Comparison of ENCODE assay signal across 8 mouse cellular contexts in the genomic region with DNA sequence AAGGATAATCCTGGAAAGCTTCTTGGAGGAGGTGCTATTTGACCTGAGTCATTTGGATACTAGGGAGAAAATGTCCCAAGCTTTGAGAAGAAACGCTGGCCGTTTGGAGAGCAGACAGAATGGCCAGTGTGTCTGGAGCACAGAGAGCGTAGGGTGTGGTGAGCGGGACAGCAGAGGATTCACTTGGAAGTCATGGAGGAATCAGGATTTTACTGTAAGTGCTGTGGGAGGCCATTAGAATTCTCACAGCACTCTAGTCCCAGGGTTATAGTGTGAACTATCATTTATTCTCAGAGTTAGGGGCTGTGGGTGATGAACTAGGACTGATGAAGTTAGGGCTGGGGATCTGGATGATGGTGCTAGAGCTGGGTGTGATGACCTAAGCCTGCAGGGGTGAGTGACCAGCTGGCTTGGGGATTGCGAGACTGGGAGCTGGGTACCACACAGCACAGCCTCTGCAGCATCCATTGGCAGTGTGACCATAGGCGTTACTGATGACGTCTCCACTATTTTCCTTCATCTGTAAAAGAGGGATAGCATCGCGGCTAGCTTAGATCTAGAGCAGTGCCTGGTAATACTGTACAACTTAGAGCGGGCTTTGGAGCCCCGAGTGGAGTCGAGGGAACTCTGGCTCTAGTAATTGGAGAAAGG. TPM values are rescaled to one million over a fixed set of nuclear protein-coding genes. Genes with fewer than 3 reads are reported as not detected.
DNase-seq lines count a peak whose midpoint lies in the region; ATAC-seq and TF ChIP-seq lines count a peak whose summit lies in the region.

No protein-coding gene starts in this region.

- no peak for DNase-seq in lung, embryonic 14.5 days
- DNase-seq in lung, adult 2 months: no peak
- DNase-seq in intestine, embryonic 14.5 days (ENCODE audit: low spot score): no peak
- DNase-seq in natural killer cell, adult 2 months (ENCODE audit: low spot score in 2 of 2): peak; percentile 39 to 40
- DNase-seq in left cerebral cortex, postnatal 36 days (ENCODE audit: low spot score in 2 of 2): no peak
- DNase-seq in layer of hippocampus, postnatal 10 days (ENCODE audit: low spot score in 2 of 2): no peak
- DNase-seq in right cerebral cortex, postnatal 4 days: no peak

- peak overlapping the region; percentile 69 for H3K4me2 ChIP-seq in lung, embryonic 14.5 days
- peak overlapping the region; percentile 52 for H3K4me2 ChIP-seq in embryonic facial prominence, embryonic 12.5 days (replicated peaks)
- H3K4me2 ChIP-seq in intestine, embryonic 14.5 days (ENCODE audit: low read length): peak overlapping the region; percentile 57

- H3K4me3 ChIP-seq in lung, embryonic 14.5 days (ENCODE audit: low read depth, low read length): peak overlapping the region; percentile 41; the same call in 1 of the 2 replicates
- no peak overlapping the region for H3K4me3 ChIP-seq in lung, adult 2 months (replicated peaks; ENCODE audit: extremely low read depth, low read depth, low read length)
- H3K4me3 ChIP-seq in embryonic facial prominence, embryonic 12.5 days: no peak overlapping the region
- no peak overlapping the region for H3K4me3 ChIP-seq in intestine, embryonic 14.5 days (ENCODE audit: low read depth, low read length)

- no peaks in the 10 kb centered on the region for H3K9me3 ChIP-seq in lung, embryonic 14.5 days (ENCODE audit: low read depth, low read length)
- no peaks in the 10 kb centered on the region for H3K9me3 ChIP-seq in embryonic facial prominence, embryonic 12.5 days
- no peaks in the 10 kb centered on the region for H3K9me3 ChIP-seq in intestine, embryonic 14.5 days (ENCODE audit: control insufficient read depth, low read length)

- 81% methylated on average over 12 of the region's 12 CpGs for WGBS in lung, embryonic 14.5 days
- WGBS in lung, adult 2 months: 66% methylated on average over 12 of the region's 12 CpGs
- 77% methylated on average over 12 of the region's 12 CpGs for WGBS in embryonic facial prominence, embryonic 12.5 days
- WGBS in intestine, embryonic 14.5 days: 79% methylated on average over 12 of the region's 12 CpGs

- peaks cover 11% of the 10 kb centered on the region; the same call in 1 of the 2 replicates for H3K36me3 ChIP-seq in lung, embryonic 14.5 days (ENCODE audit: insufficient read depth)
- H3K36me3 ChIP-seq in embryonic facial prominence, embryonic 12.5 days: peaks cover 3% of the 10 kb centered on the region; the same call in 1 of the 2 replicates
- peaks cover 9% of the 10 kb centered on the region; the same call in 1 of the 2 replicates for H3K36me3 ChIP-seq in intestine, embryonic 14.5 days (ENCODE audit: control insufficient read depth, insufficient read depth, low read length)

- peaks cover 25% of the 10 kb centered on the region for H3K4me1 ChIP-seq in lung, embryonic 14.5 days (ENCODE audit: insufficient read depth)
- H3K4me1 ChIP-seq in lung, adult 2 months (ENCODE audit: control insufficient read depth, insufficient read depth, low read length): peaks cover 14% of the 10 kb centered on the region
- H3K4me1 ChIP-seq in embryonic facial prominence, embryonic 12.5 days: peaks cover 42% of the 10 kb centered on the region
- peaks cover 52% of the 10 kb centered on the region for H3K4me1 ChIP-seq in intestine, embryonic 14.5 days (replicated peaks; ENCODE audit: control insufficient read depth, insufficient read depth, low read length)

- TF ChIP-seq CTCF in lung, embryonic 14.5 days (IDR thresholded peaks at IDR 0.05; ENCODE audit: low read depth): no peak
- TF ChIP-seq CTCF in lung, adult 2 months (IDR thresholded peaks at IDR 0.05; ENCODE audit: insufficient read depth, low read length): no peak

- no peak for ATAC-seq in lung, embryonic 14.5 days (ENCODE audit: insufficient read depth)
- no peak for ATAC-seq in embryonic facial prominence, embryonic 12.5 days (ENCODE audit: insufficient number of reproducible peaks, insufficient read depth, low FRiP score, low TSS enrichment)
- no peak for ATAC-seq in intestine, embryonic 14.5 days (replicated peaks; ENCODE audit: low FRiP score, low TSS enrichment, low read depth)

- no peaks in the 10 kb centered on the region for H3K27me3 ChIP-seq in lung, embryonic 14.5 days (ENCODE audit: insufficient read depth, low read length)
- H3K27me3 ChIP-seq in embryonic facial prominence, embryonic 12.5 days: peaks cover 2% of the 10 kb centered on the region; the same call in 1 of the 2 replicates
- H3K27me3 ChIP-seq in intestine, embryonic 14.5 days (replicated peaks; ENCODE audit: control insufficient read depth, insufficient read depth, low read length): no peaks in the 10 kb centered on the region

- H3K9ac ChIP-seq in lung, embryonic 14.5 days: no peak overlapping the region
- no peak overlapping the region for H3K9ac ChIP-seq in embryonic facial prominence, embryonic 12.5 days
- peak overlapping the region; percentile 34; the same call in 1 of the 2 replicates for H3K9ac ChIP-seq in intestine, embryonic 14.5 days (ENCODE audit: low read length)

- H3K27ac ChIP-seq in lung, embryonic 14.5 days (ENCODE audit: low read depth): peak overlapping the region; percentile 95
- peak overlapping the region; percentile 90 for H3K27ac ChIP-seq in embryonic facial prominence, embryonic 12.5 days
- H3K27ac ChIP-seq in intestine, embryonic 14.5 days (ENCODE audit: low read depth): peak overlapping the region; percentile 93

- intact Hi-C loops in left cerebral cortex, postnatal 36 days (cut with DNase I): no loop called here

- TF ChIP-seq POLR2A in lung, adult 2 months (IDR thresholded peaks at IDR 0.05; ENCODE audit: borderline replicate concordance, extremely low read depth, low read depth, low read length): no peak

RNA-seq across cellular contexts. Expression of a gene that starts 0.9 kb away (rescaled TPM):
- 164 and 174 TPM in 2 replicates for polyA plus RNA-seq in lung, embryonic 14.5 days (2014; fragmentation: Nextera tagmentation; extraction: Ambion mirVana)
- 210 and 228 TPM in 2 replicates for polyA plus RNA-seq in lung, adult 2 months (2012; rRNA removed)
- polyA plus RNA-seq in embryonic facial prominence, embryonic 12.5 days (2016; fragmentation: Nextera tagmentation; extraction: Ambion mirVana): 78.5 and 84.9 TPM in 2 replicates
- 204 and 220 TPM in 2 replicates for polyA plus RNA-seq in intestine, embryonic 14.5 days (2014; fragmentation: Nextera tagmentation; extraction: Ambion mirVana)
- 1 to 10 TPM; 2.9 to 4.1 TPM for total RNA-seq in left cerebral cortex, postnatal 36 days (2021)
- total RNA-seq in layer of hippocampus, postnatal 10 days (2021): 1 to 10 TPM; 6.2 TPM

RNA-seq across cellular contexts. Expression of a gene that starts 1.8 kb away (rescaled TPM):
- 2.9 and 4.4 TPM in 2 replicates for polyA plus RNA-seq in lung, embryonic 14.5 days (2014; fragmentation: Nextera tagmentation; extraction: Ambion mirVana)
- polyA plus RNA-seq in lung, adult 2 months (2012; rRNA removed): 10.3 and 12.3 TPM in 2 replicates
- polyA plus RNA-seq in embryonic facial prominence, embryonic 12.5 days (2016; fragmentation: Nextera tagmentation; extraction: Ambion mirVana): 3.8 and 4.2 TPM in 2 replicates
- polyA plus RNA-seq in intestine, embryonic 14.5 days (2014; fragmentation: Nextera tagmentation; extraction: Ambion mirVana): 3.5 and 4.3 TPM in 2 replicates
- total RNA-seq in left cerebral cortex, postnatal 36 days (2021): 1 to 10 TPM; 2.3 to 2.9 TPM
- 1 to 10 TPM; 4.2 to 5.3 TPM for total RNA-seq in layer of hippocampus, postnatal 10 days (2021)

RNA-seq across cellular contexts. Expression of a gene that starts 25.3 kb away (rescaled TPM):
- polyA plus RNA-seq in lung, embryonic 14.5 days (2014; fragmentation: Nextera tagmentation; extraction: Ambion mirVana): 2.7 and 3.5 TPM in 2 replicates
- 35.5 and 41.9 TPM in 2 replicates for polyA plus RNA-seq in lung, adult 2 months (2012; rRNA removed)
- 5.7 and 6.5 TPM in 2 replicates for polyA plus RNA-seq in embryonic facial prominence, embryonic 12.5 days (2016; fragmentation: Nextera tagmentation; extraction: Ambion mirVana)
- 3.9 and 4.3 TPM in 2 replicates for polyA plus RNA-seq in intestine, embryonic 14.5 days (2014; fragmentation: Nextera tagmentation; extraction: Ambion mirVana)
- total RNA-seq in left cerebral cortex, postnatal 36 days (2021): 10 to 100 TPM; 21.8 to 22.0 TPM
- 10 to 100 TPM; 23.9 TPM for total RNA-seq in layer of hippocampus, postnatal 10 days (2021)

RNA-seq across cellular contexts. Expression of a gene that starts 25.6 kb away (rescaled TPM):
- polyA plus RNA-seq in lung, embryonic 14.5 days (2014; fragmentation: Nextera tagmentation; extraction: Ambion mirVana): 1.0 and 1.4 TPM in 2 replicates
- not detected in 2 replicates for polyA plus RNA-seq in lung, adult 2 months (2012; rRNA removed)
- 0.33 and 0.82 TPM in 2 replicates for polyA plus RNA-seq in embryonic facial prominence, embryonic 12.5 days (2016; fragmentation: Nextera tagmentation; extraction: Ambion mirVana)
- polyA plus RNA-seq in intestine, embryonic 14.5 days (2014; fragmentation: Nextera tagmentation; extraction: Ambion mirVana): 0.99 and 1.0 TPM in 2 replicates
- not detected for total RNA-seq in left cerebral cortex, postnatal 36 days (2021)
- under 1 TPM in 1 of 2 experiments, not detected in 1; 0.40 TPM for total RNA-seq in layer of hippocampus, postnatal 10 days (2021)

RNA-seq across cellular contexts. Expression of a gene that starts 43.9 kb away (rescaled TPM):
- polyA plus RNA-seq in lung, embryonic 14.5 days (2014; fragmentation: Nextera tagmentation; extraction: Ambion mirVana): 0.41 and 0.43 TPM in 2 replicates
- polyA plus RNA-seq in lung, adult 2 months (2012; rRNA removed): 2.5 and 3.5 TPM in 2 replicates
- polyA plus RNA-seq in embryonic facial prominence, embryonic 12.5 days (2016; fragmentation: Nextera tagmentation; extraction: Ambion mirVana): 0.56 and 0.64 TPM in 2 replicates
- 0.24 and 0.37 TPM in 2 replicates for polyA plus RNA-seq in intestine, embryonic 14.5 days (2014; fragmentation: Nextera tagmentation; extraction: Ambion mirVana)
- 10 to 100 TPM; 10.2 to 12.3 TPM for total RNA-seq in left cerebral cortex, postnatal 36 days (2021)
- 10 to 100 TPM; 32.1 to 33.4 TPM for total RNA-seq in layer of hippocampus, postnatal 10 days (2021)

Comparison
In these comparisons a context has a peak if more than half of its experiments do, and no peak if none do; other contexts are left out.
1. DNase-seq: peak in natural killer cell, adult 2 months (2 of 2); none in lung, embryonic 14.5 days (single experiment), lung, adult 2 months (single experiment), intestine, embryonic 14.5 days (single experiment), left cerebral cortex, postnatal 36 days (0 of 2), layer of hippocampus, postnatal 10 days (0 of 2) and right cerebral cortex, postnatal 4 days (single experiment).
2. Peak in every context shown above with its lines, with median percentiles within 50 percentile points of each other: H3K27ac ChIP-seq and H3K4me2 ChIP-seq.